Comparison of ENCODE assay signal across 17 mouse cellular contexts in genomic region chr12:77799134-77799770, GRCm38 (mm10).
DNase-seq lines count a peak whose midpoint lies in the region; ATAC-seq and TF ChIP-seq lines count a peak whose summit lies in the region.
"Had no signal": no experiment of that assay in that cellular context is flagged by ENCODE, and none has a peak within 500 bp of the region (broad histone marks: within the 10 kb centered on the region; RNA-seq: fewer than 3 reads in every experiment).

No protein-coding gene starts in this region.

- ATAC-seq in forebrain, embryonic 11.5 days (replicated peaks; ENCODE audit: low FRiP score): no peak
- ATAC-seq in lung, embryonic 14.5 days (ENCODE audit: insufficient read depth): no peak
- ATAC-seq in midbrain, embryonic 12.5 days (ENCODE audit: low FRiP score, low read depth): no peak

- peak overlapping the region; percentile 70 for H3K27ac ChIP-seq in forebrain, embryonic 10.5 days
- H3K27ac ChIP-seq in forebrain, embryonic 11.5 days (ENCODE audit: low read depth, low read length): no peak overlapping the region
- no peak overlapping the region for H3K27ac ChIP-seq in lung, embryonic 14.5 days (ENCODE audit: low read depth)
- 0 out of 2 replicates have a peak overlapping the region, but pooled peaks have one; percentile 31 for H3K27ac ChIP-seq in midbrain, embryonic 12.5 days (replicated peaks)
- H3K27ac ChIP-seq in heart, embryonic 10.5 days: no peak overlapping the region
- H3K27ac ChIP-seq: embryonic facial prominence, embryonic 13.5 days; limb, embryonic 15.5 days; stomach, embryonic 15.5 days had no signal

- peaks cover 17% of the 10 kb centered on the region for H3K4me1 ChIP-seq in forebrain, embryonic 10.5 days
- peaks cover 2% of the 10 kb centered on the region for H3K4me1 ChIP-seq in forebrain, embryonic 11.5 days (replicated peaks; ENCODE audit: control insufficient read depth, insufficient read depth, low read length)
- H3K4me1 ChIP-seq in lung, embryonic 14.5 days (ENCODE audit: insufficient read depth): no peaks in the 10 kb centered on the region
- peaks cover 15% of the 10 kb centered on the region for H3K4me1 ChIP-seq in midbrain, embryonic 12.5 days
- H3K4me1 ChIP-seq in heart, embryonic 10.5 days: no peaks in the 10 kb centered on the region
- H3K4me1 ChIP-seq: heart, embryonic 12.5 days; limb, embryonic 15.5 days; stomach, embryonic 15.5 days had no signal

- intact Hi-C loops in left cerebral cortex, postnatal 10 days (cut with DNase I): no loop called here

- 67% methylated on average over 12 of the region's 12 CpGs for WGBS in forebrain, embryonic 10.5 days
- WGBS in forebrain, embryonic 11.5 days: 46% methylated on average over 12 of the region's 12 CpGs
- 45% methylated on average over 12 of the region's 12 CpGs for WGBS in lung, embryonic 14.5 days
- WGBS in midbrain, embryonic 12.5 days: 39% methylated on average over 12 of the region's 12 CpGs
- WGBS in heart, embryonic 10.5 days: 68% methylated on average over 12 of the region's 12 CpGs

- no peaks in the 10 kb centered on the region for H3K27me3 ChIP-seq in forebrain, embryonic 10.5 days (ENCODE audit: poor library complexity, severe bottlenecking)
- H3K27me3 ChIP-seq in forebrain, embryonic 11.5 days (ENCODE audit: control insufficient read depth, insufficient read depth, low read length): no peaks in the 10 kb centered on the region
- no peaks in the 10 kb centered on the region for H3K27me3 ChIP-seq in lung, embryonic 14.5 days (ENCODE audit: insufficient read depth, low read length)
- H3K27me3 ChIP-seq in midbrain, embryonic 12.5 days: no peaks in the 10 kb centered on the region
- no peaks in the 10 kb centered on the region for H3K27me3 ChIP-seq in heart, embryonic 10.5 days (ENCODE audit: insufficient read depth, poor library complexity, severe bottlenecking)
- H3K27me3 ChIP-seq: embryonic facial prominence, embryonic 13.5 days; heart, embryonic 12.5 days; limb, embryonic 15.5 days; stomach, embryonic 15.5 days had no signal

- no peak overlapping the region for H3K4me3 ChIP-seq in forebrain, embryonic 10.5 days
- no peak overlapping the region for H3K4me3 ChIP-seq in forebrain, embryonic 11.5 days (ENCODE audit: low read depth, low read length)
- H3K4me3 ChIP-seq in lung, embryonic 14.5 days (ENCODE audit: low read depth, low read length): no peak overlapping the region
- no peak overlapping the region for H3K4me3 ChIP-seq in midbrain, embryonic 12.5 days
- H3K4me3 ChIP-seq in heart, embryonic 10.5 days: no peak overlapping the region
- H3K4me3 ChIP-seq: embryonic facial prominence, embryonic 13.5 days; heart, embryonic 12.5 days; limb, embryonic 15.5 days; stomach, embryonic 15.5 days had no signal

- no peak overlapping the region for H3K9ac ChIP-seq in forebrain, embryonic 11.5 days (ENCODE audit: low read length)
- H3K9ac ChIP-seq in lung, embryonic 14.5 days: no peak overlapping the region
- H3K9ac ChIP-seq in midbrain, embryonic 12.5 days (replicated peaks): no peak overlapping the region; the same call in 1 of the 2 replicates
- H3K9ac ChIP-seq: embryonic facial prominence, embryonic 13.5 days; heart, embryonic 12.5 days; limb, embryonic 15.5 days; stomach, embryonic 15.5 days had no signal

- 0 out of 2 replicates have a peak, but pooled peaks cover 4% of the 10 kb centered on the region for H3K9me3 ChIP-seq in forebrain, embryonic 10.5 days
- H3K9me3 ChIP-seq in forebrain, embryonic 11.5 days (ENCODE audit: control insufficient read depth, low read length): no peaks in the 10 kb centered on the region
- H3K9me3 ChIP-seq in lung, embryonic 14.5 days (ENCODE audit: low read depth, low read length): no peaks in the 10 kb centered on the region
- H3K9me3 ChIP-seq in midbrain, embryonic 12.5 days: no peaks in the 10 kb centered on the region
- H3K9me3 ChIP-seq in heart, embryonic 10.5 days: no peaks in the 10 kb centered on the region
- H3K9me3 ChIP-seq: embryonic facial prominence, embryonic 13.5 days; heart, embryonic 12.5 days; limb, embryonic 15.5 days; stomach, embryonic 15.5 days had no signal

- TF ChIP-seq CTCF in lung, embryonic 14.5 days (IDR thresholded peaks at IDR 0.05; ENCODE audit: low read depth): no peak

- H3K4me2 ChIP-seq in forebrain, embryonic 11.5 days (ENCODE audit: low read depth, low read length, severe bottlenecking): no peak overlapping the region
- H3K4me2 ChIP-seq in lung, embryonic 14.5 days: no peak overlapping the region
- H3K4me2 ChIP-seq in midbrain, embryonic 12.5 days (replicated peaks): no peak overlapping the region
- H3K4me2 ChIP-seq: embryonic facial prominence, embryonic 13.5 days; heart, embryonic 12.5 days; limb, embryonic 15.5 days; stomach, embryonic 15.5 days had no signal

- no peaks in the 10 kb centered on the region for H3K36me3 ChIP-seq in forebrain, embryonic 10.5 days (replicated peaks)
- no peaks in the 10 kb centered on the region for H3K36me3 ChIP-seq in forebrain, embryonic 11.5 days (ENCODE audit: control insufficient read depth, insufficient read depth, low read length)
- H3K36me3 ChIP-seq in lung, embryonic 14.5 days (ENCODE audit: insufficient read depth): no peaks in the 10 kb centered on the region
- H3K36me3 ChIP-seq in midbrain, embryonic 12.5 days: no peaks in the 10 kb centered on the region
- H3K36me3 ChIP-seq in heart, embryonic 10.5 days: no peaks in the 10 kb centered on the region
- H3K36me3 ChIP-seq: embryonic facial prominence, embryonic 13.5 days; heart, embryonic 12.5 days; limb, embryonic 15.5 days; stomach, embryonic 15.5 days had no signal

- no peak for DNase-seq in forebrain, embryonic 10.5 days (ENCODE audit: extremely low spot score, low spot score)
- no peak for DNase-seq in forebrain, embryonic 11.5 days (ENCODE audit: low spot score)
- DNase-seq in lung, embryonic 14.5 days: peak; percentile 24
- DNase-seq in lung, postnatal 25 days (ENCODE audit: low spot score): no peak
- no peak for DNase-seq in heart, embryonic 10.5 days (ENCODE audit: low spot score)
- no peak for DNase-seq in left cerebral cortex, postnatal 10 days (ENCODE audit: extremely low spot score in 1 of 2, low spot score in 2 of 2)
- no peak for DNase-seq in heart, adult 9 months (ENCODE audit: low spot score in 2 of 2)
- DNase-seq: adrenal gland, adult 2 months; cerebellum, adult 11 months; heart, postnatal 36 days; layer of hippocampus, adult 9-11 months; lung, postnatal 14 days had no signal

Comparison
In these comparisons a context has a peak if more than half of its experiments do, and no peak if none do; other contexts are left out.
1. H3K27ac ChIP-seq: peak in forebrain, embryonic 10.5 days (single experiment) and midbrain, embryonic 12.5 days (single experiment); none in forebrain, embryonic 11.5 days (single experiment), lung, embryonic 14.5 days (single experiment) and heart, embryonic 10.5 days (single experiment).